Mouse (Mus musculus): ENCODE data around the gene Tmem104. TPM values are rescaled to one million over a fixed set of nuclear protein-coding genes. Genes with fewer than 3 reads are reported as not detected.

Tmem104 gene
- 12.5 and 14.9 TPM in 2 replicates for polyA plus RNA-seq (2014; fragmentation: Nextera tagmentation; extraction: Ambion mirVana)

- peak within 1 kb of the TSS; percentile 56 for H3K4me3 ChIP-seq (ENCODE audit: low read depth, low read length)
- peak; percentile 96 for ATAC-seq (ENCODE audit: low read depth)
- peaks cover 11% of the 10 kb centered on the region; the same call in 1 of the 2 replicates for H3K4me1 ChIP-seq (ENCODE audit: control insufficient read depth, insufficient read depth, low read length)
- H3K9me3 ChIP-seq (ENCODE audit: control insufficient read depth, low read length) = no peaks in the 10 kb centered on the region
- peak within 1 kb of the TSS; percentile 73 for H3K9ac ChIP-seq (ENCODE audit: low read depth, low read length)
- peak; percentile 99 for DNase-seq (ENCODE audit: low spot score)
- H3K27ac ChIP-seq (replicated peaks; ENCODE audit: low read depth, low read length) = peak within 1 kb of the TSS; percentile 65
- H3K4me2 ChIP-seq (ENCODE audit: low read depth, low read length) = peak within 1 kb of the TSS; percentile 64
- 0% methylated on average over 38 of the region's 39 CpGs for WGBS
- no peaks in the 10 kb centered on the region for H3K27me3 ChIP-seq (replicated peaks; ENCODE audit: control insufficient read depth, insufficient read depth, low read length)
- no peaks in the 10 kb centered on the region for H3K36me3 ChIP-seq (ENCODE audit: control insufficient read depth, insufficient read depth, low read length)
These were observed at the start of gene Tmem104 for GRCm38 (mm10) chr11:115187224-115187639. TSS of gene Tmem104 (plus strand) at chr11:115187487.

DNA sequence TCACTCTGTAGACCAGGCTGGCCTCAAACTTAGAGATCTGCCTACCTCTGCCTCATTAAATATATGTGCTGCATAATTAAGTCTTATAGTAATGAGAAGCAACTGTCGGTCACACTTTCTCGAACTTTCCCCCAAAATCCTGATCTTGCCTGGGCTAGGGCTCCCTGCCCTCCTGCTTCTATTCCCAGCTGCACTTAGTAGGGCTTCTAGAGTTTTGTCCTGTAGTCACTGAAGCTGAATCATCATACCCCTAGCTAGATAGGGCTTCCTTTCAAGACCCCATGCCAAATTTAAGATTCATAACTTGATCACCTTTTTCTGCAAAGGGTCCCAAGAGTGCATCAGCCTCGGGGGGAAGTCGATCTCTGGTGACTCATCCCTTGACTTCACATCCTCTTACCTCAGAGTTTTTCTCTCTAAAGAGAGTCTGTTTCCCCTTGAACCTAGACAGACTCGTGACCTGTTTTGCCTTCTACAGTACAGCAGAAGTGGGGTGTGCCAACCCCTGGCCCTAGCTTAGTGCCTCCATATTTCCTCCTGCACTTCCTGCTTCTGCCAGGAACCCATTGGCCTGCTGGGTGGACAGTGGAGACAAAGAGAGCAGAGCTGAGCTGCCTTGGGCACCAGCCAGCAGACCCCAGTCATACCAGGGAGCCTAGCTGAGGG lies 48.6 kb upstream of the Tmem104 start:
- H3K27ac ChIP-seq (replicated peaks; ENCODE audit: low read depth, low read length) = no peak overlapping the region
- H3K9ac ChIP-seq (ENCODE audit: low read depth, low read length) = no peak overlapping the region
- H3K4me2 ChIP-seq (ENCODE audit: low read depth, low read length) = no peak overlapping the region
- no peaks in the 10 kb centered on the region for H3K9me3 ChIP-seq (ENCODE audit: control insufficient read depth, low read length)
- ATAC-seq (ENCODE audit: low read depth) (no peak), DNase-seq (ENCODE audit: low spot score) (no peak)
- WGBS = 83% methylated on average over 5 of the region's 5 CpGs
- no peaks in the 10 kb centered on the region for H3K27me3 ChIP-seq (replicated peaks; ENCODE audit: control insufficient read depth, insufficient read depth, low read length)
- H3K36me3 ChIP-seq (ENCODE audit: control insufficient read depth, insufficient read depth, low read length) = no peaks in the 10 kb centered on the region
- H3K4me1 ChIP-seq (ENCODE audit: control insufficient read depth, insufficient read depth, low read length) = no peaks in the 10 kb centered on the region
- no peak overlapping the region for H3K4me3 ChIP-seq (ENCODE audit: low read depth, low read length)

DNA sequence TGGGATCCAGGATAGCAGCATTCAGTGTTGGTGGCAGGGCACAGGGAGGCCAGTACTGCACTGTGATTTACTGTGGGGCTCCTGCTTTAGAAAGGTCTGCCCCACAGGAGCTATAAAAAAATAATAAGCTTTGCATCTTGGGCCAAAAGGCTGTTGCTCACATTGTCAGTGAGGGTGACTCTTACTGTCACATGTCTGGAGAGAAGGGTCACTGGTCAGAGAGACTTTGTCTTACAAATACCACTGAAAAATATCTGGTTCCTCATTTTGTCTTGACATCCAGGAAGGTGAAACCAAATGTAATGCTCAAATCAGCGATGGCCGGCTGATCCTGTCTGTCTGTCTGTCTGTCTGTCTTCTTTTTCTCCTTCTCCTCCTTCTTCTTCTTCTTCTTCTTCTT lies 45.3 kb upstream of the Tmem104 start:
- no peaks in the 10 kb centered on the region for H3K36me3 ChIP-seq (ENCODE audit: control insufficient read depth, insufficient read depth, low read length)
- H3K9me3 ChIP-seq (ENCODE audit: control insufficient read depth, low read length) = no peaks in the 10 kb centered on the region
- no peak overlapping the region for H3K9ac ChIP-seq (ENCODE audit: low read depth, low read length)
- no peaks in the 10 kb centered on the region for H3K27me3 ChIP-seq (replicated peaks; ENCODE audit: control insufficient read depth, insufficient read depth, low read length)
- no peak overlapping the region for H3K4me3 ChIP-seq (ENCODE audit: low read depth, low read length)
- DNase-seq (ENCODE audit: low spot score) (no peak), ATAC-seq (ENCODE audit: low read depth) (no peak)
- H3K4me1 ChIP-seq (ENCODE audit: control insufficient read depth, insufficient read depth, low read length) = no peaks in the 10 kb centered on the region
- H3K27ac ChIP-seq (replicated peaks; ENCODE audit: low read depth, low read length) = no peak overlapping the region
- WGBS = 81% methylated on average over 2 of the region's 2 CpGs
- no peak overlapping the region for H3K4me2 ChIP-seq (ENCODE audit: low read depth, low read length)

- DNase-seq (ENCODE audit: low spot score) = no peak
- no peak overlapping the region for H3K27ac ChIP-seq (replicated peaks; ENCODE audit: low read depth, low read length)
- no peak overlapping the region for H3K4me3 ChIP-seq (ENCODE audit: low read depth, low read length)
- no peaks in the 10 kb centered on the region for H3K36me3 ChIP-seq (ENCODE audit: control insufficient read depth, insufficient read depth, low read length)
- no peak overlapping the region for H3K9ac ChIP-seq (ENCODE audit: low read depth, low read length)
- H3K4me2 ChIP-seq (ENCODE audit: low read depth, low read length) = no peak overlapping the region
- 77% methylated on average over 4 of the region's 4 CpGs for WGBS
- H3K4me1 ChIP-seq (ENCODE audit: control insufficient read depth, insufficient read depth, low read length) = no peaks in the 10 kb centered on the region
- no peak for ATAC-seq (ENCODE audit: low read depth)
- no peaks in the 10 kb centered on the region for H3K9me3 ChIP-seq (ENCODE audit: control insufficient read depth, low read length)
- peaks cover 4% of the 10 kb centered on the region; the same call in 1 of the 2 replicates for H3K27me3 ChIP-seq (replicated peaks; ENCODE audit: control insufficient read depth, insufficient read depth, low read length)
These were observed 39.5 kb upstream of the Tmem104 start for GRCm38 (mm10) chr11:115147813-115148212.

- Histone ChIP-seq H3K4me3 (ENCODE audit: low read depth, low read length) (no peak overlapping the region), H3K27ac (replicated peaks; ENCODE audit: low read depth, low read length) (no peak overlapping the region), H3K36me3 (ENCODE audit: control insufficient read depth, insufficient read depth, low read length) (no peaks in the 10 kb centered on the region), H3K9ac (ENCODE audit: low read depth, low read length) (no peak overlapping the region), H3K27me3 (replicated peaks; ENCODE audit: control insufficient read depth, insufficient read depth, low read length) (peaks cover 30% of the 10 kb centered on the region), H3K9me3 (ENCODE audit: control insufficient read depth, low read length) (no peaks in the 10 kb centered on the region), H3K4me1 (ENCODE audit: control insufficient read depth, insufficient read depth, low read length) (no peaks in the 10 kb centered on the region; the same call in none of the 2 replicates), H3K4me2 (ENCODE audit: low read depth, low read length) (no peak overlapping the region)
- 62% methylated on average over 6 of the region's 6 CpGs for WGBS
- DNase-seq (ENCODE audit: low spot score) (no peak), ATAC-seq (ENCODE audit: low read depth) (no peak)
These were observed 36.5 kb upstream of the Tmem104 start for GRCm38 (mm10) chr11:115150741-115151254.

- H3K4me1 ChIP-seq (ENCODE audit: control insufficient read depth, insufficient read depth, low read length) = no peaks in the 10 kb centered on the region; the same call in none of the 2 replicates
- H3K27ac ChIP-seq (replicated peaks; ENCODE audit: low read depth, low read length) = no peak overlapping the region
- H3K36me3 ChIP-seq (ENCODE audit: control insufficient read depth, insufficient read depth, low read length) = no peaks in the 10 kb centered on the region
- H3K9me3 ChIP-seq (ENCODE audit: control insufficient read depth, low read length) = no peaks in the 10 kb centered on the region
- ATAC-seq (ENCODE audit: low read depth) = peak; percentile 82
- H3K9ac ChIP-seq (ENCODE audit: low read depth, low read length) = no peak overlapping the region
- H3K27me3 ChIP-seq (replicated peaks; ENCODE audit: control insufficient read depth, insufficient read depth, low read length) = peaks cover 32% of the 10 kb centered on the region
- 2% methylated on average over 15 of the region's 15 CpGs for WGBS
- peak overlapping the region; percentile 43 for H3K4me2 ChIP-seq (ENCODE audit: low read depth, low read length)
- peak overlapping the region; percentile 20 for H3K4me3 ChIP-seq (ENCODE audit: low read depth, low read length)
- DNase-seq (ENCODE audit: low spot score) = peak; percentile 86
These were observed 35.4 kb upstream of the Tmem104 start for GRCm38 (mm10) chr11:115151755-115152429.

- ATAC-seq (ENCODE audit: low read depth) = no peak
- Histone ChIP-seq H3K27ac (replicated peaks; ENCODE audit: low read depth, low read length) (no peak overlapping the region), H3K27me3 (replicated peaks; ENCODE audit: control insufficient read depth, insufficient read depth, low read length) (peaks cover 32% of the 10 kb centered on the region), H3K4me2 (ENCODE audit: low read depth, low read length) (no peak overlapping the region), H3K4me1 (ENCODE audit: control insufficient read depth, insufficient read depth, low read length) (peaks cover 2% of the 10 kb centered on the region), H3K9ac (ENCODE audit: low read depth, low read length) (no peak overlapping the region), H3K9me3 (ENCODE audit: control insufficient read depth, low read length) (no peaks in the 10 kb centered on the region), H3K36me3 (ENCODE audit: control insufficient read depth, insufficient read depth, low read length) (no peaks in the 10 kb centered on the region), H3K4me3 (ENCODE audit: low read depth, low read length) (no peak overlapping the region)
- 78% methylated on average over 9 of the region's 9 CpGs for WGBS
- no peak for DNase-seq (ENCODE audit: low spot score)
These were observed 34.2 kb upstream of the Tmem104 start for GRCm38 (mm10) chr11:115153088-115153487.

DNA sequence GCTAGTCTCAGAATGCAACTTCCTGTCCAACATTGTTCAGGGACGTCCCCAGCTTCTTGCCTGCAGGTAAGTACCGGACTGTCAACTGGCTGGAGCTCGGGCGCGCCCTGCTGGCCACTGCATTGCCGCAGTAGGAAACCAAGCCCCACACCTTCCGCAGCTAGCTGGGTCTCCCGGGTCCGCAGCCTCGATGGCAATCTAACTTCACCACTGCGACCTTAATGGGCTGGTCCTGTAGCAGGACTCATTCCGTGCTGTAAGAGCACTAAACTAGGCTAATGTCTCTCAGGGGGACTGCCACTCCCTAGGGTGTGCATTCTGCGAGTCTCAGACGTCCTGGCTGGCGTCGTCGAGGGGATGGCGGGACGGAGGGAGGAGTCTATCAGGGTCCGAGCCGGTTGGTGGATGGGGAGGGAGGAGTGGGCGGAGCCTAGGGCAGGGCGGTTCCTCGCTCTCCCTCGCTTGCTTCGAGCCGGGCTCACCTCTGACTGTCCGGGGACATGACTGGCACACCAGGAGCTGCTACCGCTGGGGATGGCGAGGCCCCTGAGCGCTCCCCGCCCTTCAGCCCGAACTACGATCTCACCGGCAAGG lies 33.5 kb upstream of the Tmem104 start:
- Histone ChIP-seq H3K9ac (ENCODE audit: low read depth, low read length) (0 out of 2 replicates have a peak overlapping the region, but pooled peaks have one; percentile 34), H3K36me3 (ENCODE audit: control insufficient read depth, insufficient read depth, low read length) (no peaks in the 10 kb centered on the region), H3K4me3 (ENCODE audit: low read depth, low read length) (peak overlapping the region; percentile 25), H3K4me2 (ENCODE audit: low read depth, low read length) (peak overlapping the region; percentile 51), H3K4me1 (ENCODE audit: control insufficient read depth, insufficient read depth, low read length) (peaks cover 7% of the 10 kb centered on the region), H3K9me3 (ENCODE audit: control insufficient read depth, low read length) (no peaks in the 10 kb centered on the region), H3K27ac (replicated peaks; ENCODE audit: low read depth, low read length) (no peak overlapping the region), H3K27me3 (replicated peaks; ENCODE audit: control insufficient read depth, insufficient read depth, low read length) (peaks cover 32% of the 10 kb centered on the region)
- DNase-seq (ENCODE audit: low spot score) (peak; percentile 71), ATAC-seq (ENCODE audit: low read depth) (peak; percentile 60)
- under 1% methylated on average over 23 of the region's 35 CpGs for WGBS
